Mouse (Mus musculus) megakaryocyte, embryonic 14.5 days (primary cell): ENCODE measurements around the gene Azgp1. TPM values are rescaled to one million over a fixed set of nuclear protein-coding genes. Genes with fewer than 3 reads are reported as not detected.
"Not testable (repeated sequence)": the region's sequence is repeated elsewhere in the genome, so short reads cannot be mapped to it uniquely, and the experiment has no call there.

ENCODE experiments used
- H3K27me3 ChIP-seq: replicated peaks from 2 replicates; pipeline ENCODE3; 2012; ENCODE audit warnings: inconsistent platforms
- H3K36me3 ChIP-seq: replicated peaks from 2 replicates; pipeline ENCODE3; 2012; ENCODE audit warnings: low read length, inconsistent platforms, mixed read lengths
- H3K4me1 ChIP-seq: 2 replicates; pipeline ENCODE4 v1.6.1; 2012; ENCODE audit warnings: inconsistent platforms
- H3K4me3 ChIP-seq: replicated peaks from 2 replicates; pipeline ENCODE3; 2012; ENCODE audit warnings: moderate library complexity, mild to moderate bottlenecking, inconsistent platforms
- H3K9me3 ChIP-seq: 2 replicates; pipeline ENCODE4 v1.6.1; 2012; ENCODE audit warnings: inconsistent platforms
- FLI1 ChIP-seq: IDR thresholded peaks from 2 replicates; pipeline ENCODE4 v1.6.1; 2012; ENCODE audit warnings: low read length, inconsistent platforms, mixed read lengths
- GATA1 ChIP-seq: IDR thresholded peaks from 3 replicates; pipeline ENCODE4 v1.6.1; 2012; ENCODE audit warnings: mixed read lengths, low read length, inconsistent platforms, borderline replicate concordance
- polyA plus RNA-seq: library from polyadenylated mRNA; stranded (reverse); fragments of >175 nt; gene quantifications from 2 replicates; pipeline ENCODE4 v1.2.3, GENCODE M21; 2012; ENCODE audit warnings: low replicate concordance; ENCODE audit not compliant: insufficient read depth

Gene Azgp1
- polyA plus RNA-seq, 1 experiment = not detected

DNA sequence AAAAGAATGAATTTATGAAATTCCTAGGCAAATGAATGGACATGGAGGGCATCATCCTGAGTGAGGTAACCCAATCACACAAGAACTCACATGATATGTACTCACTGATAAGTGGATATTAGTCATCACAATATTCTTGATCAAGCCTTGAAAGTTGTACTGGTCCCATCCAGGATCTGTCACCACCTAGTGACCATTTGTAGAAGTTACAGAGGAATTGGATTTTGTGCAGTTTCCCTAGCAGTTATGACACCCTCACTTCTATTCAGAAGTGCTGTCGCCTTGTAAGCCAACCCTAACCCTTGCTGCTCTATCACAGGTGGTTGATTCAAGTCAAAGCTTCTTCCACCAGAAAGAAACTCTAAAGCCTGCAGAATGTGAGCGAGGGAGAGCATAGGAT lies 8.2 kb upstream of the Azgp1 start:
- Histone ChIP-seq H3K4me3 (no peak overlapping the region), H3K27me3 (peaks cover 7% of the 10 kb centered on the region), H3K9me3 (no peaks in the 10 kb centered on the region), H3K36me3 (no peaks in the 10 kb centered on the region), H3K4me1 (no peaks in the 10 kb centered on the region)
- TF ChIP-seq GATA1 (no peak), FLI1 (no peak)

DNA sequence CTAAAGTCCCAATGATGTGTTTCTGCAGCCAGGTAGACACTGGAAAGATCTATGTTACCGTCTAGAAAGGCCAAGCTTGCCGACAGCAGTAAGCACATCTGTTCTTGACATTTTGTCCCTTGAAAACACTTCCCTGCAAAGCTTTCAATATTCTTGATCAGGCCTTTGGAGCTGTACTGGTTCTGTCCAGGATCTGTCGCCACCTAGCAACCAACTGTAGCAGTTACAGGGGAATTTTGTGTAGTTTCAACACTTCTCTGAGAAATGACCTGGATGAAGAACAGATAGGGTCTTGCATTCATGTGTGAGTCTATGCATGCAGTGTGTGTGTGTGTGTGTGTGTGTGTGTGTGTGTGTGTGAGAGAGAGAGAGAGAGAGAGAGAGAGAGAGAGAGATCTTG lies 7.6 kb upstream of the Azgp1 start:
- TF ChIP-seq FLI1 (no peak), GATA1 (no peak)
- Histone ChIP-seq H3K36me3 (no peaks in the 10 kb centered on the region), H3K27me3 (peaks cover 7% of the 10 kb centered on the region), H3K9me3 (no peaks in the 10 kb centered on the region), H3K4me1 (no peaks in the 10 kb centered on the region), H3K4me3 (no peak overlapping the region)

GRCm38 (mm10) chr5:137974724-137975123 lies 6.6 kb upstream of the Azgp1 start:
- Histone ChIP-seq H3K27me3 (peaks cover 7% of the 10 kb centered on the region), H3K4me3 (no peak overlapping the region), H3K4me1 (no peaks in the 10 kb centered on the region), H3K36me3 (no peaks in the 10 kb centered on the region), H3K9me3 (no peaks in the 10 kb centered on the region)
- no peak for TF ChIP-seq GATA1
- TF ChIP-seq FLI1 = no peak

- H3K9me3 ChIP-seq = no peaks in the 10 kb centered on the region
- no peak overlapping the region for H3K4me3 ChIP-seq
- H3K27me3 ChIP-seq = peaks cover 7% of the 10 kb centered on the region
- H3K36me3 ChIP-seq = no peaks in the 10 kb centered on the region
- TF ChIP-seq FLI1 (no peak), GATA1 (no peak)
- no peaks in the 10 kb centered on the region for H3K4me1 ChIP-seq
These were observed 5.9 kb upstream of the Azgp1 start for GRCm38 (mm10) chr5:137975434-137975833.

DNA sequence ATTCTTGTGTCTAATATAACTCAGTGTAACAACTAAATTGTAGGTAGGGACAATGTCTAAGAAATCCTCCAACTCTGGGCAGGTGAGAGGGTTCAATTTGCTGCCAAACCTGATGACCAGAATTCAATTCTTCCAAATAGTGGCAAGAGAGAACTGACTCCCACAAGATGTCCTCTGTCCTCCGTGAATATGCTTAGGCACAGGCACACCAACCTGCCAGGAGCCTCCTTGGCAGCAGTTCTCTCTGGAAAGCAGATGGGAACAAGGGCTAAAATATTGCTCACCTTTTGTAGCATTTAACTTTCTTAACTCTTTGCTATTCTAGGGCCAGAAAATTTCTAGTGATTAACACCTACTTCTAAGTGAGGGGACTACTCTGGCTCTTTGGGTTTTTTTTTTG lies 4.0 kb upstream of the Azgp1 start:
- no peaks in the 10 kb centered on the region for H3K9me3 ChIP-seq
- no peak overlapping the region for H3K4me3 ChIP-seq
- no peaks in the 10 kb centered on the region for H3K4me1 ChIP-seq
- TF ChIP-seq FLI1 (no peak), GATA1 (no peak)
- H3K27me3 ChIP-seq = peaks cover 7% of the 10 kb centered on the region
- H3K36me3 ChIP-seq = no peaks in the 10 kb centered on the region

DNA sequence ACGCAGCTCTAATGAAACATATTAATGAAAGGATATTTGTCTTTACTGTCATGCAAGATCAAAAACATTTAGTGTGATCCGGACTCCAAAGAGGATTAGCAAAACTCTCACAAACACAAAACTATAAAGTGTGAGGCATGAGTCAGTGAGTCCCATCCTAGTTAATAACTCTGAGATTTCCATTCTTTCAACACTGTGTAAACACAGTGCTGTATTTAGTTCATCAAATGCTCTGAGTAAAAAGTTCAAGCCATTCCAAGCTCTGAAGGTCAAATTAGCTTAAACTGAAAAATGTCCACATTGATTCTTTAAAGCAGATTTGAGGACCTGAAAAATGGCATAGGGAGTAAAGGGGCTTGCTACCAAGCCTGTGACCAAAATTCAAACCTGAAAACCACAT lies 2.2 kb upstream of the Azgp1 start:
- no peak for TF ChIP-seq GATA1
- no peak for TF ChIP-seq FLI1
- Histone ChIP-seq H3K4me1 (no peaks in the 10 kb centered on the region), H3K36me3 (no peaks in the 10 kb centered on the region), H3K27me3 (peaks cover 7% of the 10 kb centered on the region), H3K4me3 (no peak overlapping the region), H3K9me3 (no peaks in the 10 kb centered on the region)

DNA sequence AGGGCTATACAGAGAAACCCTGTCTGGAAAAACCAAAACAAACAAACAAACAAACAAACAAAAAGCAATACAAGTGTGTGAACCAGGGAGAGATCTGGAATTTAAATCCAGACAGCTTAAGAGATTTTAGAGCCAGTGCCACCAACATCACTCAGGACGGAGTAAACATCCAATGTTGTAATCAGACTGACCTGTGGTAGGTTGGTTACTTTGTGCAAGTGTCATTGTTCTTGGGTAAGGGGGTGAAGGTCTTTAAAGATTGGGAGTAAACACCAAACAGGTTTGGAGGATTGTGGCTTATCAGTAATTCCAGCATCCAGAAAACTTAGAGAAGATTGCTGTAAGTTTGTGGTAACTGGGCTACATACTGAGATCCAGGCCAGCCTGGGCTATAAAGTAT lies 5.0 kb downstream of the Azgp1 start:
- TF ChIP-seq FLI1 = no peak
- no peak for TF ChIP-seq GATA1
- Histone ChIP-seq H3K4me1 (no peaks in the 10 kb centered on the region), H3K4me3 (no peak overlapping the region), H3K36me3 (no peaks in the 10 kb centered on the region), H3K9me3 (peaks cover 2% of the 10 kb centered on the region; the same call in 1 of the 2 replicates), H3K27me3 (no peaks in the 10 kb centered on the region)

DNA sequence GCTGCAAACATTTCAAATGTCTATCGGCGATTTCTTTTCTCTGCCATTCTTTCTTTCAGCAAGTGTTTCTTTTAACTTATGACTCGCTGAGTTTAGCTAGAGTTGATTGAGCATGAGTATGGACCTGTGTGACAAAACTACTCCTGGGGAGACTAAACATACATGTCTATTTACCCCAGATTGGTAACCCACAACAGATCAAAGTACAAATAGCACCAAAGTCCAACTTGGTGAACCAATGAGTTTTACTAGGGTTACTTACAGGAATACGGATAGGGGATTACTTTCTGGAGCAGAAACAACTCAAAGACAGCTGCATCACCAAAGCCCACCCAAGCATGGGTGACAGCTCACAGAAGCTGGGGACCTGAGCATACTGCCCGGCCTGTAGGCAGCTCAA lies 28.1 kb downstream of the Azgp1 start:
- H3K36me3 ChIP-seq = no peaks in the 10 kb centered on the region
- no peaks in the 10 kb centered on the region for H3K27me3 ChIP-seq
- no peak for TF ChIP-seq GATA1
- no peak for TF ChIP-seq FLI1
- no peaks in the 10 kb centered on the region for H3K9me3 ChIP-seq
- no peak overlapping the region for H3K4me3 ChIP-seq
- no peaks in the 10 kb centered on the region for H3K4me1 ChIP-seq

- TF ChIP-seq FLI1 = no peak
- no peak for TF ChIP-seq GATA1
- no peaks in the 10 kb centered on the region for H3K4me1 ChIP-seq
- H3K27me3 ChIP-seq = peaks cover 3% of the 10 kb centered on the region
- no peak overlapping the region for H3K4me3 ChIP-seq
- H3K36me3 ChIP-seq = no peaks in the 10 kb centered on the region
- H3K9me3 ChIP-seq = no peaks in the 10 kb centered on the region
These were observed 31.1 kb downstream of the Azgp1 start for GRCm38 (mm10) chr5:138012382-138012781.

DNA sequence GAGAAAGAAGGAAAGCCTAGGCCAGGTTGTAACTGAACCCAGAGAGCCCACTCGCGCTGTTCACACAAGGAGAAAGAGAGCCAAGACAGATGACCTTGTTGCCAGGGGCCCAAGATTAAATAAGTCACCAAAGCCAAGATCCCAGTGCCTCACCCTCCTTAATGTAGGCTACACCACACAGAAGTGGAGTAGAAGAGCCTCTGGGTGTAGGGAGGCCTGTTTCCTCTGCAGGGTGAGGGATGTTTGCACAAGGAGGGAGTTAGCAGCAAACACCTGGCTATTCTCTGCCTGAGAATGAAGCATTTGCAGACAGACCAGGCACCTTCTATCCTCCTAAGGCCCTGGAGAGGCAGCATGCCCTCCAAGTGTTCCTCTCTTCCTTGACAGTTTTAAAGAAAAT lies 35.2 kb downstream of the Azgp1 start:
- TF ChIP-seq FLI1 (no peak), GATA1 (no peak)
- no peak overlapping the region for H3K4me3 ChIP-seq
- H3K27me3 ChIP-seq = peaks cover 3% of the 10 kb centered on the region

GRCm38 (mm10) chr5:138016997-138017396 lies 35.7 kb downstream of the Azgp1 start:
- no peaks in the 10 kb centered on the region for H3K9me3 ChIP-seq

More for the DNA sequence above, 35.2 kb downstream of the Azgp1 start:
- Histone ChIP-seq H3K9me3 (no peaks in the 10 kb centered on the region), H3K36me3 (no peaks in the 10 kb centered on the region), H3K4me1 (no peaks in the 10 kb centered on the region)

DNA sequence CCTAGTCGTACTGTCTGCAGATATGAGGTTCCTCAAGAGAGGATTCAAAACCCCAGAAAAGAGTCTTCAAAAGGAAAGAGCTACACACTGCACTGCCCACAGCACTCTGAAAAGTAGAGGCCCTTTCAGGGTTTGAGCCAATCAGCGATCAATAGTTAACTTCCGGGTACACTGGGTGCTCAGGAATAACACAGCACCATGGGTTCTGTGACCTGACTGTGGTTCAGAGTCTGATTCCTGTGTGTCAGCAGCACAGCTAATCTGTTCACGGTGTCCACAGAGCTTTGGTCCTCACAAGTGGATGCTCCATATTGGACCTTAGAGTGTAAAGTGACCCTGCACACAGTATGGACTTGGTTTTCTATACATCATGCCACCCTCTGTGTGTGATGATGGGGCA lies 38.3 kb downstream of the Azgp1 start:
- not testable (repeated sequence) for H3K27me3 ChIP-seq, H3K4me3 ChIP-seq, H3K36me3 ChIP-seq, H3K9me3 ChIP-seq, H3K4me1 ChIP-seq

More at GRCm38 (mm10) chr5:138016997-138017396, 35.7 kb downstream of the Azgp1 start:
- TF ChIP-seq FLI1 (no peak), GATA1 (no peak)
- H3K4me3 ChIP-seq = no peak overlapping the region
- no peaks in the 10 kb centered on the region for H3K4me1 ChIP-seq
- H3K27me3 ChIP-seq = peaks cover 3% of the 10 kb centered on the region
- H3K36me3 ChIP-seq = no peaks in the 10 kb centered on the region

GRCm38 (mm10) chr5:138020961-138021479 lies 39.7 kb downstream of the Azgp1 start, which contains the start of the genes Smok3a and Smok3b:
TSS of gene Smok3a (plus strand) at chr5:138021261.
TSS of gene Smok3b (plus strand) at chr5:138021429.
- not testable (repeated sequence) for H3K9me3 ChIP-seq, H3K4me1 ChIP-seq, H3K4me3 ChIP-seq, H3K36me3 ChIP-seq, H3K27me3 ChIP-seq
